Mouse (Mus musculus) megakaryocyte, embryonic 14.5 days (primary cell): Measurements from ENCODE around the gene Ly9.

ENCODE experiments used
- FLI1 ChIP-seq: IDR thresholded peaks from 2 replicates; pipeline ENCODE4 v1.6.1; 2012; ENCODE audit warnings: low read length, inconsistent platforms, mixed read lengths
- GATA1 ChIP-seq: IDR thresholded peaks from 3 replicates; pipeline ENCODE4 v1.6.1; 2012; ENCODE audit warnings: mixed read lengths, low read length, inconsistent platforms, borderline replicate concordance

DNA sequence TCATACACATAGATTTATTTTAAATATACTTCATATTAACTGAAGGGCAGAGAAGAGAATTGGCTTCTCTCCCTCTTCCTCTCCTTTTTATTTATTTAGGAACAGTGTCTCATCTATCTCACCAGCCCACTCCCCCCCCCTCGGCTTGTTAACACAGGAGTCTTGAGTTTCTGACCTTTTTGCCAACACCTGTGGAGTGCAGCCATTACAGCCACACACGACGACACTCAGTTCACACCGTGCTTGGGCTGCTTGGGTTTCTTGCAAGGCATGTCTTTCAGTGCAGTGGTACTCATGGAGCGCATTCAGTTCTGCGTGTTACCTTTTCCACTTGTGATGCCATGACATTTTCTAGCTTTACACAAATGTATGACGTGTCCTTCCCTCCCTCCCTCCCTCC, 22.8 kb upstream of the Ly9 start:
- no peak for TF ChIP-seq GATA1
- no peak for TF ChIP-seq FLI1
